Mouse (Mus musculus): ENCODE measurements at regions not wholly inside any gene's neighbourhood (a gene's known extent, or its start where the extent isn't known, plus 50 kb on each side); places are given as distances from the start of the nearest gene placed in this dataset.

DNA sequence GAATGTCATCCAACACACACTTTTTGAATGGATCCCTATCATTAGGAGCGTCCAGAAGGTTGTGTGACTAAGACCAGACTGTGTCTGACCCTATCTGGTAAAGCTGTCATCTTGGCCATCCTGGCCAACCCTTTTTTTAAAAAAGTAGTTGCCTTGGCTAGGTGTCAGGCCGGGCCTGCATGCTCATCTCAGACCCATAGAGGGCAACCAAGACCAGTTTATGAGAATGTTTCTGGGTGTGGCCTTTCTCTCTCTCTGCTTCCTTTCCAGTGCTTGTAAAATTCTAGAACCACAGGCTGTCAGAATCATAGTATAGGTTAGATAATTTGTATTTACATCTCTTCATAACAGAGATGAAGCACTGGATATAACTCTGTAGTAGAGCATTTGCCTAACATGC, 62.8 kb upstream of the Las1l start:
- DNase-seq, result peak; percentile 9

DNA sequence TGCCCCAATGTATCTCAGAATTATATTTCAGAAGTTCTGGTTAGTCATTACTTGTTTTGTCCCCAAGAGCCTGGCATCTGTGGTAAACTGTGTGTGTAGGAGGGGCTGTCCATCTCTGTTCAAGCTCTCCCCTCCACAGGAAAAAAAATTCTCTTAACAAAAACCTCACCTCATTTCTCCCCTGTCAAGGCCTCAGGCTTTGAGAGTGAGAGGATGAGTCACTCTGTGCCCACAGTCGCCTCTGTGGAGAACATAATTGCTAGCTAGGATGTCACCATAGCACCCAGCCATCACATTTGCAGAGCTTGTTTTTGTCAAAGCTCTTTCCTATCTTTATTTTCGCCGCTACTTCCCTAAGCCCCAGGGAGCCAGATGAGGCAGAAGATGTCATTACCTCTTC, 63.6 kb upstream of the Las1l start:
- DNase-seq, result no peak

DNA sequence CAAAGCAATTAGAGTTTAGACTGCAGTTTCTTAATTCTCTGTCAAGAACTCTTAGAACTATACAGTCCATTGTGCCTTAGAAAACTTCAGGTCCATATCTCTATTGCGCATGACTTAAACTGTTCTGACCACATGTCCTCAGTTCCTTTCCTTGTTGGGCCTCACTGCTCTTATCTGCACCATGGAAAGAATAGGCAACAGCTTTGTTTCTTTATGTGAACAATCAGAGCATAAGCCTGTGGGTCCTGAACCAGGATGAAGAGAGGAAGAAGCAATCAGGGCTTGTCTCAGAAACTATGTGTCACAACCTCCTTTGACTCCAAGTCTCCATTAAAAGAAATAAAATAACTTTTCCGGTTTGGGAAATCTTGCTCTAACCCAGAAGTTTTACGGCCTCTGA, 68.6 kb upstream of the Las1l start:
- DNase-seq, result no peak

DNA sequence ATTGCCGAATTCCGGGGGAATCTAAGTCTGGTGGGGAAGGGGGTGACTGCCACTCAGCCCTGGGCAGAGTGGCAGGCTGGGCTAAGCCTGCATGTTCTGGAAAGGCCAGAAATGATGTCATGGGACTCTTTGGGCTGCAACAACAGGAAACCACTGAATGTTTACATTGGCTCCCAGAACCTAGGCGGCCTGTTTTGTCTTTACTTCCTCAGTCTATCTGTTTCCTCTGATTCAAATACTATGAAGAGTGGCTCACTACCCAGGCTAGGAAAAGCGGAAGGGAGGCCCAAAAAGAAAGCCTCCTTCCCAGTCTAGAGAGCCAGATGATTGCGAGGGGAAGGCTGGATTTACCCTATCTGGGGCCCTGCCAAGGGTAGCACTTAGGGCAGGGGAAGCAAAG, 69.1 kb upstream of the Las1l start:
- DNase-seq, result no peak

DNA sequence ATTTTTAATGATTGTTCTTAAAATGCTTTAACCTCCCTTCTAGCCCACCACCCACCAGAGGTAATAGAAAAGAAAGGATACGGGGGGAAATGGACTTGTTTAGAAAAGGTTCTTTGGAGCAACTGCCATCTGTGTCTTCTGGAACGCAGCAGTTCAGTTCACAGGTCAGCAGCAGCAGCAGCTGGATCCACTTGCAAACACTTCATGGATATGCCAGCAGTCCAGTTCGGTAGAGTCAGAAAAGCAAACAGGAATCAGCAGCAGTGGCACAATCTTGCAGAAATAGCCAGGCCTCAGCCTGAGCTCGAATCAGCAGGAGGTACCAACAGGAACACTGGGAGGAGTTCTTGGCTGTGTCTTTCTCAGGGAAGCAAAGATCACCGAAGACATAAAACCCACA, 64.3 kb upstream of the Msn start:
- DNase-seq, result no peak

DNA sequence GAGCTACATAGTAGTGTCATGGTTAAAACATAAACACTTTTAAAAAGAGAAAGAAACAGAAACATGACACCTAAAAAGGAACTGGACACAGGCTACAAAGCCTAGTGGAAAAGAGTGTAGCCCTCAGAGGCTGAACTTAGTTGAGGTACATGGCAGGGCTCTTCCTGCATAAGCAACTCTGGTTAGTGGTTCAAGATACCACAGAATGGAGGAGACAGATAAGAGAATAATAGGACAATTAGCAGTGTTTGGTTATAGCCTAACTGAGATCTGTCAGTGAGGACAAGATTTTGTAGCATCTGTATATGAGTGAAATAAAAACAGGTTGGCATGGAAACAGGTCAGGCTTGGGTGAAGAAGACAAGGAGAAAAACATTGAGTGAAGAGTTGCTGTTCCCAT, 60.5 kb upstream of the Msn start:
- no peak for DNase-seq

DNA sequence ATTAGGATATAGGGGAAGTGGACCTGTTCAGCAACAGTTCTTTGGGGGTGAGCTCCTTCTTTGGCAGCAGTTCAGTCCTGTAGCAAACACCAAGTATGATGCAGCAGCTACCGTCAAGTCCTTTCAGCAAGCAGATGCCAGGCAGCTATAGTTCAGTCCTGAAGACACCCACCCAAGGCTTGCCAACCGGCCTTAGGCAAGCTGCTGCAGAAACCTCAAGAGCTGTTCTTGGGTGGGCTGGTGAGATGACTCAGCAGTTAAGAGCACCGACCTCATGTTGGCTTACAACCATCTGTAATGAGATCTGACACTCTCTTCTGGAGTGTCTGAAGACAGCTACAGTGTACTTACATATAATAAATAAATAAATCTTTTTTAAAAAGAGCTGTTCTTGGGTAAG, 53.6 kb upstream of the Msn start:
- DNase-seq, result no peak
